Mouse (Mus musculus) embryonic fibroblast, embryonic 13.5 days (primary cell): Measurements from ENCODE around the gene Xaf1.

Experiments
- CTCF ChIP-seq: IDR thresholded peaks from 2 replicates; pipeline ENCODE4 v1.5.1; 2011; ENCODE audit warnings: mild to moderate bottlenecking, control low read depth, low read length, moderate library complexity, borderline replicate concordance; ENCODE audit not compliant: insufficient read depth
- POLR2A ChIP-seq: IDR thresholded peaks from 2 replicates; pipeline ENCODE4 v1.6.1; 2011; ENCODE audit warnings: low read depth, mild to moderate bottlenecking, control low read depth, low read length, moderate library complexity

DNA sequence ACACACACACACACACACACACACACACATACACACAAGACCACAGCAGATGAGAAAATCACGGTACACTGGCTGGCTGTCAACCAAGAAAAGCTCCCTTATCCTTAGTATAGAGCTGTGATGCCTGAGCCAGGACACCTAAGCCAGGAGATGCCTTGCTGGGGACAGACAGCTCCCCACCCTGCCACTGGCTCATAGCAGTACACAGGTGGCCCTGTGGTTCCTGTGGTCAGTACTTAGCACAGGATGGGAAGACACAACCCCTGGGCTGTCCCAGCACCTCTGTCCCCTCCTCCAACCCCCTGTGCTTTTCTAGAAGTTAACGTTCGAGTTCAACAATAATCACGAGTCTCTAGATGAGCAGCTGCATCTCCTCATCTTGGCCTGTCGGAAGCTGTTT lies 16.6 kb downstream of the Xaf1 start:
- TF ChIP-seq POLR2A (no peak), CTCF (no peak)
